Mouse (Mus musculus): ENCODE measurements around the gene Xrcc3. TPM values are rescaled to one million over a fixed set of nuclear protein-coding genes. Genes with fewer than 3 reads are reported as not detected.

Xrcc3 gene
- polyA plus RNA-seq, 1 experiment from 2014 or later = 4.5 TPM

DNA sequence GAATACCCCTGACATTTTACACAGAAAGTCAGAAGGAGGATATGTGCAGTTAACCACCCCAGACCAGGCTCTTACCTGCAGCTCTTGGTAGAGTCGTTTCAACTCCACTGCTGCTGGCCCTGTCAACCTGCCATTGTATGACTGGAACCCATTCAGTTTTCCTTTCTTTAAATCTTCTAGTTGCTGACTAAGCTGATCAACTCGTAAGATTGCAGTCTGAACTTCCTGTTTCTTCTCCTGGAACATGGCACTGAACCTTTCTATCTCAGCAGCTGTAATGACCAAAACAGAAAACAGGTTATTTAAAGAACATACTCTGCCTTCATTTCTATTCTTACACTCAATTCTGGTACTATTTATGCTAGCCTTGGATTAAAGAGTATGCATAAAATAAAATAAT is 29.8 kb upstream of the Xrcc3 start:
- Histone ChIP-seq H3K9me3 (ENCODE audit: control insufficient read depth, low read length) (no peaks in the 10 kb centered on the region), H3K9ac (replicated peaks; ENCODE audit: low read depth, low read length) (no peak overlapping the region), H3K27me3 (replicated peaks; ENCODE audit: control insufficient read depth, insufficient read depth, low read length) (no peaks in the 10 kb centered on the region), H3K4me2 (ENCODE audit: low read length) (no peak overlapping the region), H3K36me3 (ENCODE audit: control insufficient read depth, insufficient read depth) (no peaks in the 10 kb centered on the region), H3K4me1 (replicated peaks; ENCODE audit: control insufficient read depth, insufficient read depth, low read length) (no peaks in the 10 kb centered on the region), H3K4me3 (replicated peaks; ENCODE audit: low read length) (no peak overlapping the region), H3K27ac (ENCODE audit: low read length) (no peak overlapping the region)
- no peak for ATAC-seq
- WGBS = 52% methylated on average over 2 of the region's 2 CpGs

DNA sequence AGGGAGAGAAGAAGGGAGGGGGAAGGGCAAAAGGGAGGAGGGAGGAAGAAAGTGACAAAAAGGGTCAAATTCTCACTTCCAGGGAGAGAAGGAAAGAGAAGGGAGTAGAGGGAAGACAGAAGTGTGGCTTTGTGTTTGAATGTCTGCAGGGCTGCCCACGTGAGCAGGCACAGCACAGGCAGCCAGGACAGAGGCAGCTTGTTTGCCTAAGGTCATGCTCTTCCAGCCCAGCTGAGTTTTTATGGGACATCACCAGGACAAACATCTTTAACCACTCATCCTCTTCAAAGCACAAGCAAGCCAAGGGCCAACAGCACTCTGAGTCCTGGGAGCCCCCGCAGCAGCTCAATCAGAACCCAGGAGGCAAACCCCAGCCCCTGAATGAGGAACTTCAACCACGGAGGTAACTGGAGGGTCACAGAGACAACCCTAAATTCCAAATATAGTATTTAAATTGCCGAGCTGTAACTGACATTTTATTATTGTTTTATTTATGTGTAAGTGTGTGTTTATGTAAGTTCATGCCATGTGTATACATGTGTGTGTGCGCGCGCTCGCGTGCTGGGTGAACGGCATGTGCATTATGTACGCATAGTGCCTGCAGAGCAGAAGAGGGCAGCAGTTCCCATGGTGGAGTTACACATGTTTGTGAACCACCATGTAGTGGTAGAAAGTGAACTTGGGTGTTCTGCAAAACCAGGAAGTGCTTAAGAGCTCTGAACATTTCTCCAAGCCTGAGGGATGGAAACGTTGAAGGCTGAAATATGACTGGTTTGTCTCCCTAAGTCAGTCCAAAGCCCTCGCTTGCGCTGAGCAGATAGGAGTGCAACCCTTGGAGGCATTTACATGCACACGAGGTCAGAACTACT is 29.1 kb upstream of the Xrcc3 start:
- H3K4me3 ChIP-seq (replicated peaks; ENCODE audit: low read length) = no peak overlapping the region
- H3K4me1 ChIP-seq (replicated peaks; ENCODE audit: control insufficient read depth, insufficient read depth, low read length) = no peaks in the 10 kb centered on the region
- no peaks in the 10 kb centered on the region for H3K36me3 ChIP-seq (ENCODE audit: control insufficient read depth, insufficient read depth)
- no peak overlapping the region for H3K9ac ChIP-seq (replicated peaks; ENCODE audit: low read depth, low read length)
- no peaks in the 10 kb centered on the region for H3K9me3 ChIP-seq (ENCODE audit: control insufficient read depth, low read length)
- no peak for ATAC-seq
- no peak overlapping the region for H3K27ac ChIP-seq (ENCODE audit: low read length)
- H3K27me3 ChIP-seq (replicated peaks; ENCODE audit: control insufficient read depth, insufficient read depth, low read length) = no peaks in the 10 kb centered on the region
- WGBS = 88% methylated on average over 15 of the region's 15 CpGs
- no peak overlapping the region for H3K4me2 ChIP-seq (ENCODE audit: low read length)

DNA sequence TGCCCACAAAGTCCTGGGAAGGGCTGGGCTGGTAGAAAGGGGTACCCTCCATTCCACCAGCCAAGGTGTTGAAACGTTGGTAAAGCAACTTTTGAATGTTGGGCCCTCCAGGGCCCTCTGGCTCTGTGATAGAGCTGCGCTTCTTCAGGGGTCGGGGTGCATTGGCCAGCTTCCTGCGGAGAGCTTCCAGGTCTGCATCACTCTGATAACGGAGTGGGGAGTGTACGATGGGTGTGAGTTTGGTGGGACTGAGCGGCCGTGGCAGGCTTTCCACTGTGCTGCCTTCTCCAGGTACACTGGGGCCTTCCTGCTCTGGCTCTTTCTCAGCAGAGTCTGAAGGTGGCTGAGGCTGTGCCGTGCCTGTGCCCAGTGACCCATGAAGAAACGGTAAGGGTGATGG is 19.8 kb upstream of the Xrcc3 start:
- Histone ChIP-seq H3K4me2 (ENCODE audit: low read length) (no peak overlapping the region), H3K36me3 (ENCODE audit: control insufficient read depth, insufficient read depth) (peaks cover 17% of the 10 kb centered on the region), H3K4me3 (replicated peaks; ENCODE audit: low read length) (no peak overlapping the region), H3K27ac (ENCODE audit: low read length) (no peak overlapping the region), H3K4me1 (replicated peaks; ENCODE audit: control insufficient read depth, insufficient read depth, low read length) (peaks cover 8% of the 10 kb centered on the region), H3K9ac (replicated peaks; ENCODE audit: low read depth, low read length) (no peak overlapping the region), H3K27me3 (replicated peaks; ENCODE audit: control insufficient read depth, insufficient read depth, low read length) (no peaks in the 10 kb centered on the region), H3K9me3 (ENCODE audit: control insufficient read depth, low read length) (no peaks in the 10 kb centered on the region)
- WGBS = 85% methylated on average over 10 of the region's 10 CpGs
- ATAC-seq = no peak

DNA sequence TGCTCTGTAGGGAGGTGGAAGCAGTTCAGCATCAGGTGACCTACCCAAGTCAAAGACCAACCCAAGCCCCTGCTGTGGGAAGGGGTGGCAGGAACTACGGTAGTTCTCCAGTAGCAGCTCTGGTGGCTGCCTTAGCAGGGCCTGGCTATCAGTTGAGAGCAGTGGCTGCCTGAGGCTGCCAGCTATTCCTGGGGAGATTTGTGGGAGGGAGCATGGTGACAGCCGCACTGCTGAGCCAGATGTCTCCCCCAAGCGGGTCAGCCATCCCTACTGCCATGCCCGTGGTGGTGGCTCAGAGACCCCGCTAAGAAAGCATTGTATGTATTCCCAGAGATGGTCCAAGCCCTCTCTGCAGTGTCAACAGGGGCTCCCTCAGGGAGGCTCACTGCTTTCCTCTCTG is 19.0 kb upstream of the Xrcc3 start:
- Histone ChIP-seq H3K27me3 (replicated peaks; ENCODE audit: control insufficient read depth, insufficient read depth, low read length) (no peaks in the 10 kb centered on the region), H3K4me2 (ENCODE audit: low read length) (no peak overlapping the region), H3K4me1 (replicated peaks; ENCODE audit: control insufficient read depth, insufficient read depth, low read length) (peaks cover 8% of the 10 kb centered on the region), H3K4me3 (replicated peaks; ENCODE audit: low read length) (no peak overlapping the region), H3K27ac (ENCODE audit: low read length) (no peak overlapping the region), H3K9ac (replicated peaks; ENCODE audit: low read depth, low read length) (no peak overlapping the region), H3K36me3 (ENCODE audit: control insufficient read depth, insufficient read depth) (peaks cover 17% of the 10 kb centered on the region), H3K9me3 (ENCODE audit: control insufficient read depth, low read length) (no peaks in the 10 kb centered on the region)
- ATAC-seq = no peak
- WGBS = 84% methylated on average over 5 of the region's 5 CpGs

DNA sequence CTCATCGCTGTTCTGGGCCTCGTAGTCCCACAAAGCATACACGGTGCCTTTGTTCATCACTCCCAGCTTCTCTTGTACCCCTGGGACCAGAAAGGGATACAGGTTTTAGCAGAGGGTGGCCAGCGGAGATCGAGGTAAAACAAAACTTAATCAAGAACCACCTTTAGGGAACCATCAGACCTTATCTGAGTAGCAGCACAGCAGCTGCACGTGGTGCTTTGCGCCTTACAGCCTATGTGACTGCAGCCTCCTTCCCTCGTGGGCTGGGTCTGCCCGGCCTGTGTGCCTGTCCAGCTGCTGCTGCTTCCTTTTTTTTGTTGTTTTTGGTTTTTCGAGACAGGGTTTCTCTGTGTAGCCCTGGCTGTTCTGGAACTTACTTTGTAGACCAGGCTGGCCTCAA is 16.7 kb upstream of the Xrcc3 start:
- H3K4me2 ChIP-seq (ENCODE audit: low read length) = no peak overlapping the region
- no peak overlapping the region for H3K4me3 ChIP-seq (replicated peaks; ENCODE audit: low read length)
- WGBS = 90% methylated on average over 10 of the region's 10 CpGs
- H3K4me1 ChIP-seq (replicated peaks; ENCODE audit: control insufficient read depth, insufficient read depth, low read length) = peaks cover 8% of the 10 kb centered on the region
- ATAC-seq = no peak
- H3K9me3 ChIP-seq (ENCODE audit: control insufficient read depth, low read length) = no peaks in the 10 kb centered on the region
- no peak overlapping the region for H3K9ac ChIP-seq (replicated peaks; ENCODE audit: low read depth, low read length)
- H3K36me3 ChIP-seq (ENCODE audit: control insufficient read depth, insufficient read depth) = peaks cover 32% of the 10 kb centered on the region
- H3K27ac ChIP-seq (ENCODE audit: low read length) = no peak overlapping the region
- H3K27me3 ChIP-seq (replicated peaks; ENCODE audit: control insufficient read depth, insufficient read depth, low read length) = no peaks in the 10 kb centered on the region

DNA sequence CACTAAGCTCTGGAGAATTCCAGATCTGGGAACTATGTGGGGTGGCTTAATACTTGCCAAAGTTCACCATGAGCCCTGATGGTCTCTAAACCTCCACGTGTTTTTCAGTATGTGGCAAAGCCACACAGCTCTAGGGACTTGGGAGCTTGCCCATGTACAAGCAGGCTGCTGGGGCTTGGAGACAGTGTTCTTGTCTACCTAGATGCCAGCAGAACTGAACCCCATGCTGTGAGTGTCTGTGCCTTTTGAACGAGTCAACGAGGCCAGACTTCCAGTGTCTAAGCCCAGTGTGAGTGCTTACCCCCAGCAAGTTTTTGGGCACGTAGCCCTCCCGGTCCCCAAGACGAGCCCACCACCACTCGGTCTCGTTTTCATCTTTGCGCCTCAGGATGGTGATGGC is 16.3 kb upstream of the Xrcc3 start:
- WGBS = 72% methylated on average over 9 of the region's 9 CpGs

DNA sequence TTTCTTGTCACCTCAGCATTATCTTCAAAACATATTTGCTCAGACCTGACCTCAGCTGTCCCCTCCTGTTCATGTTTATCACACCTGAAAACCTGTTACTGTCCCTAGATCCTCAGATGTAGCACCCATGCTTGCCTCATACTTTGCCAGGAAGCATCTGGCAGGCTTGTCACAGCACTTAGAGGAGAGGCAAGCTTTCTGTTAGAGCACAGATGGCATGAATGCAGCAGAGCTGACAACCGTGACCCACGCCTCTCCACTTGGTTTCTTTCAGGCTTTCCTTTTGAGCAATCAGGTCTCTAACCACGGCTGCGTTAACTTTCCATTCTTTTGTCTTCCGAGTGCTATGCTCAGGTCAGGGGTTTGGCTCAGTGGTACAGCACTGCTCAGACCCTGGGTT is 15.8 kb upstream of the Xrcc3 start:
- H3K4me2 ChIP-seq (ENCODE audit: low read length) = no peak overlapping the region
- ATAC-seq = peak; percentile 50; the same call in 1 of the 2 replicates
- H3K4me3 ChIP-seq (replicated peaks; ENCODE audit: low read length) = no peak overlapping the region
- H3K36me3 ChIP-seq (ENCODE audit: control insufficient read depth, insufficient read depth) = peaks cover 32% of the 10 kb centered on the region
- no peak overlapping the region for H3K9ac ChIP-seq (replicated peaks; ENCODE audit: low read depth, low read length)
- no peaks in the 10 kb centered on the region for H3K9me3 ChIP-seq (ENCODE audit: control insufficient read depth, low read length)
- WGBS = 44% methylated on average over 5 of the region's 5 CpGs
- peaks cover 8% of the 10 kb centered on the region for H3K4me1 ChIP-seq (replicated peaks; ENCODE audit: control insufficient read depth, insufficient read depth, low read length)
- no peaks in the 10 kb centered on the region for H3K27me3 ChIP-seq (replicated peaks; ENCODE audit: control insufficient read depth, insufficient read depth, low read length)
- peak overlapping the region; percentile 34; the same call in 1 of the 2 replicates for H3K27ac ChIP-seq (ENCODE audit: low read length)

More for the DNA sequence above, 16.3 kb upstream of the Xrcc3 start:
- H3K4me2 ChIP-seq (ENCODE audit: low read length) = no peak overlapping the region
- H3K27me3 ChIP-seq (replicated peaks; ENCODE audit: control insufficient read depth, insufficient read depth, low read length) = no peaks in the 10 kb centered on the region
- H3K27ac ChIP-seq (ENCODE audit: low read length) = peak overlapping the region; percentile 34; the same call in 1 of the 2 replicates
- peaks cover 32% of the 10 kb centered on the region for H3K36me3 ChIP-seq (ENCODE audit: control insufficient read depth, insufficient read depth)
- no peak overlapping the region for H3K4me3 ChIP-seq (replicated peaks; ENCODE audit: low read length)
- no peak for ATAC-seq
- H3K4me1 ChIP-seq (replicated peaks; ENCODE audit: control insufficient read depth, insufficient read depth, low read length) = peaks cover 8% of the 10 kb centered on the region
- no peaks in the 10 kb centered on the region for H3K9me3 ChIP-seq (ENCODE audit: control insufficient read depth, low read length)
- no peak overlapping the region for H3K9ac ChIP-seq (replicated peaks; ENCODE audit: low read depth, low read length)

DNA sequence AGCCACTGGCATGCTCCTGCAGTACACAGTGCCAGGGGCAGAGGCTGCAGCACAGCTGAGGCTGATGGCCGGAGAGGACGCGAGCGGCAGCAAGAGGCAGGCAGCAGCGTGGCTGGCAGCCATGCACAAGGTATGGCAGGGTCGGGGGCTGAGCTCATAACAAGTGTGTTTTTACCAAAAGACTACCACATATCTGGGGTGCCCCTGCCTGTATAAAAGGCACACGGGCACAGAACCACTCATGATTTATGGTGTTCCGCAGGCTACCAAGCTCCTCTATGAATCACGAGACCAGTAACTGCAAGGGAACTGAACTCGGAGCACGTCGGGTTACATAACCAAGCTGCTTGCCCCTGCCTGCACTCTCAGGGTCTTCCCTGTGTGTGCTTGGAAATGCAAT is 13.9 kb upstream of the Xrcc3 start:
- WGBS = 94% methylated on average over 12 of the region's 12 CpGs
- no peak overlapping the region for H3K4me3 ChIP-seq (replicated peaks; ENCODE audit: low read length)
- no peaks in the 10 kb centered on the region for H3K9me3 ChIP-seq (ENCODE audit: control insufficient read depth, low read length)
- H3K36me3 ChIP-seq (ENCODE audit: control insufficient read depth, insufficient read depth) = peaks cover 28% of the 10 kb centered on the region
- H3K9ac ChIP-seq (replicated peaks; ENCODE audit: low read depth, low read length) = no peak overlapping the region
- ATAC-seq = no peak
- H3K4me2 ChIP-seq (ENCODE audit: low read length) = no peak overlapping the region
- H3K27me3 ChIP-seq (replicated peaks; ENCODE audit: control insufficient read depth, insufficient read depth, low read length) = no peaks in the 10 kb centered on the region
- no peak overlapping the region for H3K27ac ChIP-seq (ENCODE audit: low read length)
- H3K4me1 ChIP-seq (replicated peaks; ENCODE audit: control insufficient read depth, insufficient read depth, low read length) = peaks cover 8% of the 10 kb centered on the region

DNA sequence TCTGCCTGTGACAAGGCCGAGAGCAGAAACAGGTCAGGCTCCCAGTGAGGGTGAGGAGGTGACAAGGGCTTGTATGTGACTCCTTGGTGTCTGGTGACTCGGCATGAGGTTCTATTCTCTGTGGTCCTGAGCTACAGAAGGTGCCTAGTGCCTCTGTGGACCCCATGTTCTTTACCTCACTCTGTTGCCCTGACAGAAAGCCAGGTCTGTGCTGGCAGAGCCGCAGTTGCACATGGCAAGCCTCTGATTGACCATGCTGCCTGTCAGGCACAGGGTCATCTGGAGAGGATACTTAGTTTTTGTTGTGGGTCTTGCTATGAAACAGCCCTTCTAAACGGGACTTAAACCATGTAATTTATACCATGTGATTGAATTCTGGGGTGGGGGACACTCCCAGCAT is 8.3 kb upstream of the Xrcc3 start:
- Histone ChIP-seq H3K4me2 (ENCODE audit: low read length) (no peak overlapping the region), H3K27me3 (replicated peaks; ENCODE audit: control insufficient read depth, insufficient read depth, low read length) (no peaks in the 10 kb centered on the region), H3K4me1 (replicated peaks; ENCODE audit: control insufficient read depth, insufficient read depth, low read length) (no peaks in the 10 kb centered on the region), H3K9me3 (ENCODE audit: control insufficient read depth, low read length) (no peaks in the 10 kb centered on the region), H3K27ac (ENCODE audit: low read length) (no peak overlapping the region), H3K9ac (replicated peaks; ENCODE audit: low read depth, low read length) (no peak overlapping the region), H3K36me3 (ENCODE audit: control insufficient read depth, insufficient read depth) (peaks cover 10% of the 10 kb centered on the region), H3K4me3 (replicated peaks; ENCODE audit: low read length) (no peak overlapping the region)
- WGBS = 79% methylated on average over 4 of the region's 4 CpGs
- no peak for ATAC-seq
